Mouse (Mus musculus): ENCODE data around the gene Slc16a14.

- TF ChIP-seq CTCF (IDR thresholded peaks at IDR 0.05; ENCODE audit: control insufficient read depth, insufficient read depth, low read length): no peak
- TF ChIP-seq POLR2A (IDR thresholded peaks at IDR 0.05; ENCODE audit: borderline replicate concordance, control insufficient read depth, low read depth, low read length): no peak
These were observed 35.8 kb downstream of the Slc16a14 start for GRCm38 (mm10) chr1:84899156-84899555.

All from bone marrow, adult 2 months (tissue).